Mouse (Mus musculus): ENCODE data around the gene Vmn1r107. TPM values are rescaled to one million over a fixed set of nuclear protein-coding genes. Genes with fewer than 3 reads are reported as not detected.
"Not testable (repeated sequence)": the region's sequence is repeated elsewhere in the genome, so short reads cannot be mapped to it uniquely, and the experiment has no call there.

Vmn1r107 gene
- not detected in 2 replicates for polyA plus RNA-seq (2016; fragmentation: Nextera tagmentation; extraction: Ambion mirVana)

- no CpG with 5 or more reads among the region's 3 CpGs for WGBS
- H3K36me3 ChIP-seq; DNase-seq (ENCODE audit: low spot score); H3K4me1 ChIP-seq; H3K9me3 ChIP-seq (replicated peaks); H3K27me3 ChIP-seq (ENCODE audit: low read depth, poor library complexity, severe bottlenecking); H3K4me3 ChIP-seq; H3K27ac ChIP-seq (replicated peaks): not testable (repeated sequence)
Measured at GRCm38 (mm10) chr7:20668618-20669017, at the start of gene Vmn1r107. Vmn1r107 (plus strand) TSS chr7:20668918.

GRCm38 (mm10) chr7:20703116-20703515, 34.4 kb downstream of the Vmn1r107 start, which contains the start of gene Vmn1r111:
Vmn1r111 (minus strand) TSS chr7:20703216.
- not testable (repeated sequence) for DNase-seq (ENCODE audit: low spot score); H3K4me1 ChIP-seq; H3K4me3 ChIP-seq; H3K9me3 ChIP-seq (replicated peaks); H3K27me3 ChIP-seq (ENCODE audit: low read depth, poor library complexity, severe bottlenecking); H3K27ac ChIP-seq (replicated peaks); H3K36me3 ChIP-seq
- no CpG with 5 or more reads among the region's 2 CpGs for WGBS

Other genes with a start within 250 kb of the Vmn1r107 start
- gene Vmn1r101, start 226.3 kb upstream of the Vmn1r107 start, polyA plus RNA-seq (2016; fragmentation: Nextera tagmentation; extraction: Ambion mirVana) = not detected in 2 replicates
- gene Gm10670, start 194.0 kb upstream of the Vmn1r107 start, polyA plus RNA-seq (2016; fragmentation: Nextera tagmentation; extraction: Ambion mirVana) = not detected in 2 replicates
- not detected in 2 replicates for gene Vmn1r103, start 158.4 kb upstream of the Vmn1r107 start, polyA plus RNA-seq (2016; fragmentation: Nextera tagmentation; extraction: Ambion mirVana)
- not detected in 2 replicates for gene Vmn1r104, start 135.1 kb upstream of the Vmn1r107 start, polyA plus RNA-seq (2016; fragmentation: Nextera tagmentation; extraction: Ambion mirVana)
- gene Gm5726, start 123.2 kb upstream of the Vmn1r107 start, polyA plus RNA-seq (2016; fragmentation: Nextera tagmentation; extraction: Ambion mirVana) = not detected in 2 replicates
- gene Gm4141, start 92.7 kb upstream of the Vmn1r107 start, polyA plus RNA-seq (2016; fragmentation: Nextera tagmentation; extraction: Ambion mirVana) = not detected in 2 replicates
- not detected in 2 replicates for gene Gm4513, start 69.9 kb upstream of the Vmn1r107 start, polyA plus RNA-seq (2016; fragmentation: Nextera tagmentation; extraction: Ambion mirVana)
- not detected in 2 replicates for gene Vmn1r111, start 34.3 kb downstream of the Vmn1r107 start, polyA plus RNA-seq (2016; fragmentation: Nextera tagmentation; extraction: Ambion mirVana)
- not detected in 2 replicates for gene Gm10668, start 61.7 kb downstream of the Vmn1r107 start, polyA plus RNA-seq (2016; fragmentation: Nextera tagmentation; extraction: Ambion mirVana)
- not detected in 2 replicates for gene Vmn1r112, start 102.3 kb downstream of the Vmn1r107 start, polyA plus RNA-seq (2016; fragmentation: Nextera tagmentation; extraction: Ambion mirVana)
- gene Vmn1r113, start 118.4 kb downstream of the Vmn1r107 start, polyA plus RNA-seq (2016; fragmentation: Nextera tagmentation; extraction: Ambion mirVana) = not detected in 2 replicates
- not detected in 2 replicates for gene Vmn1r114, start 143.3 kb downstream of the Vmn1r107 start, polyA plus RNA-seq (2016; fragmentation: Nextera tagmentation; extraction: Ambion mirVana)
- not detected in 2 replicates for gene Vmn1r115, start 176.1 kb downstream of the Vmn1r107 start, polyA plus RNA-seq (2016; fragmentation: Nextera tagmentation; extraction: Ambion mirVana)
- gene Vmn1r116, start 203.3 kb downstream of the Vmn1r107 start, polyA plus RNA-seq (2016; fragmentation: Nextera tagmentation; extraction: Ambion mirVana) = not detected in 2 replicates
- gene Vmn1r117, start 215.2 kb downstream of the Vmn1r107 start, polyA plus RNA-seq (2016; fragmentation: Nextera tagmentation; extraction: Ambion mirVana) = not detected in 2 replicates
- not detected in 2 replicates for gene Vmn1r118, start 243.4 kb downstream of the Vmn1r107 start, polyA plus RNA-seq (2016; fragmentation: Nextera tagmentation; extraction: Ambion mirVana)